Mouse (Mus musculus) hindbrain, embryonic 13.5 days (tissue): ENCODE data around the gene Ambra1. TPM values are rescaled to one million over a fixed set of nuclear protein-coding genes. Genes with fewer than 3 reads are reported as not detected.

Experiments
- ATAC-seq: fragments of 200-750 bp; cut with Nextera tagmentation; 2 replicates; pipeline ENCODE4 v1.8.0; 2017; ENCODE audit warnings: moderate TSS enrichment; ENCODE audit not compliant: low FRiP score
- H3K27ac ChIP-seq: fragments of 300-500 bp; sonication (generic); 2 replicates; pipeline ENCODE4 v1.5.1; 2015; ENCODE audit warnings: inconsistent platforms, mild to moderate bottlenecking, moderate library complexity
- H3K27me3 ChIP-seq: fragments of 300-500 bp; sonication (generic); 2 replicates; pipeline ENCODE4 v1.6.1; 2015; ENCODE audit warnings: mild to moderate bottlenecking, inconsistent platforms
- H3K36me3 ChIP-seq: fragments of 300-500 bp; sonication (generic); 2 replicates; pipeline ENCODE4 v1.6.1; 2015; ENCODE audit warnings: mild to moderate bottlenecking, inconsistent platforms
- H3K4me1 ChIP-seq: fragments of 300-500 bp; sonication (generic); replicated peaks from 2 replicates; pipeline ENCODE4 v1.6.1; 2015; ENCODE audit warnings: inconsistent platforms
- H3K4me2 ChIP-seq: fragments of 300-500 bp; sonication (generic); 2 replicates; pipeline ENCODE4 v1.6.1; 2015; ENCODE audit warnings: inconsistent platforms, mild to moderate bottlenecking, moderate library complexity
- H3K4me3 ChIP-seq: fragments of 300-500 bp; sonication (generic); 2 replicates; pipeline ENCODE4 v1.5.1; 2015; ENCODE audit warnings: mild to moderate bottlenecking, inconsistent platforms
- H3K9ac ChIP-seq: fragments of 300-500 bp; sonication (generic); 2 replicates; pipeline ENCODE4 v1.6.1; 2015; ENCODE audit warnings: mild to moderate bottlenecking, inconsistent platforms
- H3K9me3 ChIP-seq: fragments of 300-500 bp; sonication (generic); 2 replicates; pipeline ENCODE4 v1.6.1; 2016; ENCODE audit warnings: inconsistent platforms
- WGBS: fragments of 180-500 bp; shearing (Covaris S2); methylation state at CpG from one replicate; pipeline ENCODE4 v1.1.7; 2015; 5-methylcytosine and 5-hydroxymethylcytosine counted together
- polyA plus RNA-seq: library from polyadenylated mRNA; unstranded; fragments of >200 nt; fragmentation: Nextera tagmentation; extraction: Ambion mirVana; gene quantifications from 2 replicates; pipeline ENCODE4 v1.2.1, GENCODE M21; 2015

Ambra1 gene
- polyA plus RNA-seq, 1 experiment from 2014 or later, result 21.8 TPM

- 90% methylated on average over 3 of the region's 3 CpGs for WGBS
- H3K9ac ChIP-seq, result no peak overlapping the region
- H3K4me2 ChIP-seq, result no peak overlapping the region
- H3K27me3 ChIP-seq, result no peaks in the 10 kb centered on the region
- H3K36me3 ChIP-seq, result peaks cover 85% of the 10 kb centered on the region
- no peaks in the 10 kb centered on the region for H3K4me1 ChIP-seq
- ATAC-seq, result no peak
- H3K27ac ChIP-seq, result no peak overlapping the region
- no peaks in the 10 kb centered on the region for H3K9me3 ChIP-seq
- H3K4me3 ChIP-seq, result no peak overlapping the region
These were observed 182.7 kb downstream of the Ambra1 start for GRCm38 (mm10) chr2:91912616-91913015.

DNA sequence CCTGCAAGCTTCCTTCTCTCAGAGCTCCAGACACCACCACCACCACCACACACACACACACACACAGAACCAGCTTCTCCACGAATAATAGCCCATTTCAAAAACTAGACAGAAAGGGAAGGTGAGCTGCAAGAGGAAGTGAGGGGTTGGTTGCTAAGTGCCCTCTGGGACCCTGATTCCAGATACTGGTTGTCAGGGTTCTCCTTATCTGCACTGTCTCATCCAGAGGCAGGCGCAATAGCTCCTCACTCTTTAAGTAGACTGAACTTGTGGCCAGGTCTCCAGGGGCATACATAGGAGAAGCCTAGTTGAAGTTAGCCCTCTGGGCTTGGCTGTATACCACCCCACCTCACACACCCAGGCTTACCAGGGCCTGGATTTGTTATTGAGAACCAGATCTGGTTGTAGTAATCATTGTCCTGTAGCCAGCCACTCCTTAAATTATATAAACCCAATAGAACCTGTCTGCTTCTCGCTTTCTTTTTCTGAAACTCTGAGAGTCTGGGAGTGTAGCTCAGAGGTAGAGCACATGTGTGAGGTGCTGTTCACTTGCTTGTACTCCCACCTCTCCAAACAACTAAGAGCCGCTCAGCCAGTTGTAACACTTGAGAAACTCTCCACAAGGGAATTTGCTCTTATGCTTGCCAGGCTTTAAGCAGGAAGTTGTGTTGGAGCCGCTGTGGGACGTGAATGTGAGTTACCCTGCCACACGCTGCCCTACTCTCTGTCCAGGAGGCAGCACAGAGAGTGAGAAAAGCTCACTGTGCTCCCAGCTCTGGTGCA, 183.6 kb downstream of the Ambra1 start:
- 86% methylated on average over 7 of the region's 7 CpGs for WGBS
- peaks cover 89% of the 10 kb centered on the region for H3K36me3 ChIP-seq

GRCm38 (mm10) chr2:91916346-91916977, 186.5 kb downstream of the Ambra1 start:
- 95% methylated on average over 7 of the region's 7 CpGs for WGBS
- Histone ChIP-seq H3K4me1 (peaks cover 7% of the 10 kb centered on the region), H3K4me2 (no peak overlapping the region), H3K9me3 (no peaks in the 10 kb centered on the region), H3K36me3 (peaks cover 80% of the 10 kb centered on the region), H3K4me3 (no peak overlapping the region), H3K27ac (no peak overlapping the region), H3K9ac (no peak overlapping the region), H3K27me3 (peaks cover 27% of the 10 kb centered on the region)
- ATAC-seq, result no peak

More for the DNA sequence above, 183.6 kb downstream of the Ambra1 start:
- no peak overlapping the region for H3K4me2 ChIP-seq
- no peaks in the 10 kb centered on the region for H3K4me1 ChIP-seq
- ATAC-seq, result no peak
- H3K27me3 ChIP-seq, result no peaks in the 10 kb centered on the region
- no peak overlapping the region for H3K4me3 ChIP-seq
- H3K9ac ChIP-seq, result no peak overlapping the region
- H3K27ac ChIP-seq, result no peak overlapping the region
- H3K9me3 ChIP-seq, result no peaks in the 10 kb centered on the region

- 91% methylated on average over 7 of the region's 7 CpGs for WGBS
- Histone ChIP-seq H3K4me2 (no peak overlapping the region), H3K27me3 (peaks cover 33% of the 10 kb centered on the region), H3K4me3 (no peak overlapping the region), H3K9me3 (no peaks in the 10 kb centered on the region), H3K4me1 (peaks cover 13% of the 10 kb centered on the region), H3K36me3 (peaks cover 74% of the 10 kb centered on the region), H3K27ac (no peak overlapping the region), H3K9ac (no peak overlapping the region)
- ATAC-seq, result no peak
These were observed 187.2 kb downstream of the Ambra1 start for GRCm38 (mm10) chr2:91917096-91917495.

DNA sequence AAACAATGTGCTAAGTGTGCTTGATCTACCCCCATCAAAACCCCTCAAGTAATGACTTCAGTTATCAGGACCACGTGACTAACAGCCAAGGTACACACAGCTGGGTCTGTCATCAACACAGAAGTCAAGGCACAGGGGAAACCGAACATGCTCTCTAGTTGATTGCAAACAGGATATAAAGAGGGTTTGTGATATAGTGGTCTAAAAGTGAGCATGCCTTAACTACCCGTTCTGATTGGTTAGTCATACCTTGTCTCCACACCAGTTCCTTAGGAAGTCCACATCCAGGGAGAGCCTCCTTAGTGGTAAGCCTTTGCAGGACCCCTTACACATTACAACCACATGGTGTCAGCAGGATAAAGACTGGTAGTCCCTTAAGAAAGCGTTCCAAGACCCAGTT, 190.2 kb downstream of the Ambra1 start:
- H3K4me3 ChIP-seq, result no peak overlapping the region
- H3K9ac ChIP-seq, result no peak overlapping the region
- H3K4me2 ChIP-seq, result no peak overlapping the region
- peaks cover 45% of the 10 kb centered on the region for H3K36me3 ChIP-seq
- no peaks in the 10 kb centered on the region for H3K9me3 ChIP-seq
- no peak overlapping the region for H3K27ac ChIP-seq
- ATAC-seq, result no peak
- H3K4me1 ChIP-seq, result peaks cover 32% of the 10 kb centered on the region
- H3K27me3 ChIP-seq, result peaks cover 63% of the 10 kb centered on the region
- WGBS, result 78% methylated on average over 4 of the region's 4 CpGs

GRCm38 (mm10) chr2:91921181-91921789, 191.4 kb downstream of the Ambra1 start:
- WGBS, result 6% methylated on average over 31 of the region's 31 CpGs
- H3K4me1 ChIP-seq, result peaks cover 32% of the 10 kb centered on the region
- H3K9me3 ChIP-seq, result no peaks in the 10 kb centered on the region
- H3K27ac ChIP-seq, result no peak overlapping the region
- peak overlapping the region; percentile 63 for H3K9ac ChIP-seq
- H3K27me3 ChIP-seq, result peaks cover 68% of the 10 kb centered on the region
- peaks cover 35% of the 10 kb centered on the region for H3K36me3 ChIP-seq
- ATAC-seq, result peak; percentile 1
- H3K4me3 ChIP-seq, result peak overlapping the region; percentile 56
- peak overlapping the region; percentile 83 for H3K4me2 ChIP-seq

DNA sequence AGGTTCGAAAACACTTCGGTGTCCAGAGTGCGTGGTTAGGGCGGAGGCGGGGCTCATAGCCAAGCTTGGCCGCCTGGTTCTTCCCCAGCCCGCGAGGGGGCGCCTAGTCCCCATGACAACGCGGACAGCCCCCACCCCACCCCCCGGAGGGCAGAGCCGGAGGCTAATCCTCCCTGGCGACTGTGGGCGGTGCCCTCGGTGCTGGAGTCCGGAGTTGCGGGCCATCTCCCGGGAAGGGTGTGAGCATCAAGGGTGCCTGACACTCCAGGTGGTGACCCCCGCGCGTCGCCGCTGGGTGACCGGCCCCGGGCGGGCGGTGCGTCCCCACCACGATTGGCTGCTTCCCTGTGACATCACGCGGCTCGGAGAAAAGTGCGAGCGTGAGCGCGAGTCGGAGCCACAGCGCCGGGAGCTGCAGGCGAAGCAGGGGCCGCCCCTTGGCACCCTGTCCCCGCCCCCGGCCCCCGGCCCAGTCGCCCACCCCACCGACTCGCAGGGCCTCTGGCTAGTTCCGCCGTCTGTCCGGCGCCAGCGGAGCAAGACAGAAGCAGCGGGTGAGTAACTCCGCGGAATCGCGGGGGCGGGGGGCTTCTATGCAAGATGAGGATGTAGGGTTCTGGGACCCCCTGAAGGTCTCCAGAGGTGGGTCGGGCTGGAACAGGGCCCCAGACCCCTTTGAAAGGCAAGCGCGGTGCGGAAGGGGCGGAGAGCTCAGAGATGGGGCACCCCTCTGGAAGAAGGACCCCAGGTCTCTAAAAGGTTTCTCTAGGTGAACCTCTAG, 192.0 kb downstream of the Ambra1 start:
- ATAC-seq, result peak; percentile 72
- peaks cover 28% of the 10 kb centered on the region for H3K36me3 ChIP-seq
- under 1% methylated on average over 64 of the region's 64 CpGs for WGBS
- H3K9me3 ChIP-seq, result no peaks in the 10 kb centered on the region
- H3K4me1 ChIP-seq, result peaks cover 32% of the 10 kb centered on the region
- H3K27me3 ChIP-seq, result peaks cover 68% of the 10 kb centered on the region
- peak overlapping the region; percentile 83 for H3K4me2 ChIP-seq
- peak overlapping the region; percentile 63 for H3K9ac ChIP-seq
- no peak overlapping the region for H3K27ac ChIP-seq
- peak overlapping the region; percentile 56 for H3K4me3 ChIP-seq

DNA sequence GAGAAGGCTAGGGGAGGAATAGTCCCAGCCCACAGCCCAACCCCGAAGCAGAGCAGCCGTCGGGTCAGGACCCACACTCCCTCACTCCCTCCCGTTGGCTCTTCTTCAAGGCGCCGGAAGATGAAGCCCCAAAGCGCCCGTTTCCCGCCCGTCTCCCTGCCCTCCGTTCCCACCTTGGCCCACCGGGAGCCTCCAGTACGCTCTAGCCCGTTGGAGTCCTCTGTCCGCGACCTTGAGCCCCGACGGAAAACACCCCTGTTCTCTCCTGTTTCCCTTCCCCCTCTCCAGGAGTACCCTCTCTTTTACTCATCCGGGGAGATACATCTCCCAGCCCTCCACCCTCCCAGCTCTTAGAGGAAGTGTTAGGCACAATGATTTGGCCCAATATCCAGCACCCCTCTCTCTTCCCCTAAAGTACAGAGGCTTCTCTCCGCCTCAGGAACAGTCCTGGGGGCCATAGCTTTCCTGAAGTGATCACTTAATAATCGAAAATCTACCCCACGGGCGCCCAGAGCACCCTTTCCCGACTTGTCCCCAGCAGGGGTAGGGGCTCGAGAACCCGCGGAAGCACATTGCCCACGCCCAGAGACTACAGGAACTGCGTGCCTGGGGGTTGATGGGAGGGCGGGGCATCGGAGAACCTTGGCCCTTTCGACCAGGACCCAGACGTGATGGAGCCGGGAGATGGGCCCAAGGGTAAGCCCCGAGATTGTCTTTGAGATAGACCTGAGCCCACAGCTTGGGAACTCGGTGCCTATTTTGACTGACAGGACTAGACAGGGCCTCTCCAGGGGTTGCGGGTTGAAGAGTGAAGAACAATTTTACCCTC, 192.9 kb downstream of the Ambra1 start:
- H3K27me3 ChIP-seq, result peaks cover 75% of the 10 kb centered on the region
- H3K9me3 ChIP-seq, result no peaks in the 10 kb centered on the region
- peak overlapping the region; percentile 56 for H3K4me3 ChIP-seq
- 4% methylated on average over 37 of the region's 37 CpGs for WGBS
- no peak overlapping the region for H3K27ac ChIP-seq
- H3K4me1 ChIP-seq, result peaks cover 32% of the 10 kb centered on the region
- H3K36me3 ChIP-seq, result peaks cover 20% of the 10 kb centered on the region
- peak overlapping the region; percentile 9; the same call in 1 of the 2 replicates for H3K9ac ChIP-seq
- peak overlapping the region; percentile 83 for H3K4me2 ChIP-seq
- ATAC-seq, result peak; percentile 0; the same call in 1 of the 2 replicates

GRCm38 (mm10) chr2:91923415-91924337, 193.7 kb downstream of the Ambra1 start:
- H3K36me3 ChIP-seq, result peaks cover 11% of the 10 kb centered on the region
- peak overlapping the region; percentile 83 for H3K4me2 ChIP-seq
- H3K4me1 ChIP-seq, result peaks cover 34% of the 10 kb centered on the region
- 4% methylated on average over 54 of the region's 54 CpGs for WGBS
- peak overlapping the region; percentile 56 for H3K4me3 ChIP-seq
- H3K9ac ChIP-seq, result peak overlapping the region; percentile 9; the same call in 1 of the 2 replicates
- no peak overlapping the region for H3K27ac ChIP-seq
- no peak for ATAC-seq
- peaks cover 77% of the 10 kb centered on the region for H3K27me3 ChIP-seq
- no peaks in the 10 kb centered on the region for H3K9me3 ChIP-seq

DNA sequence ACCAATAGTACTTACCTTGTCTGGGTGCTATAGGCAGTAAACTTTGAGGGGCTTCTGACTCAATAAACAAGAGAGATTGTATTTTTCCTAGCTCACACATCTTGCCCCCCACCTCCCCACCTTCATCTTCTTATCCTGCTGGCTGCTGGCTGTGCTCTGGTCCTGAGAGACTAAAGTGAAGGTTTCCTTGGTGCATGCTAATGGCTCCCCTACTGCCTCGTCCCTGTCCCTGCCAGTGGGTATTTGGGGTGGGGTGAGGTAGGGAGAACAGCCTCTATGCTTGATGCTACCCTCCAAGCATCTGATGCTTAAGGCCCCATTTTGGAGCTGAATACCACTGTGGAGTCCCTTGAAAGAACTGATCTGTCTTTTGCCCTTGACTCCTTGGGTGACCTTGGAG, 194.8 kb downstream of the Ambra1 start:
- Histone ChIP-seq H3K27ac (no peak overlapping the region), H3K9ac (no peak overlapping the region), H3K4me3 (no peak overlapping the region), H3K9me3 (no peaks in the 10 kb centered on the region), H3K4me1 (peaks cover 42% of the 10 kb centered on the region), H3K36me3 (peaks cover 4% of the 10 kb centered on the region; the same call in 1 of the 2 replicates), H3K4me2 (no peak overlapping the region), H3K27me3 (peaks cover 73% of the 10 kb centered on the region)
- WGBS, result 67% methylated on average over 1 of the region's 1 CpGs
- no peak for ATAC-seq
